Mouse (Mus musculus) kidney, postnatal 14 days (tissue): ENCODE data around the gene Cyb561d1.
A peak's percentile ranks its signal among the peaks of the same experiment; 100 is the strongest.

Experiments
- DNase-seq: peaks from one replicate; pipeline ENCODE4 v3.0.0; 2022; ENCODE audit warnings: mixed read lengths

Cyb561d1 gene

DNA sequence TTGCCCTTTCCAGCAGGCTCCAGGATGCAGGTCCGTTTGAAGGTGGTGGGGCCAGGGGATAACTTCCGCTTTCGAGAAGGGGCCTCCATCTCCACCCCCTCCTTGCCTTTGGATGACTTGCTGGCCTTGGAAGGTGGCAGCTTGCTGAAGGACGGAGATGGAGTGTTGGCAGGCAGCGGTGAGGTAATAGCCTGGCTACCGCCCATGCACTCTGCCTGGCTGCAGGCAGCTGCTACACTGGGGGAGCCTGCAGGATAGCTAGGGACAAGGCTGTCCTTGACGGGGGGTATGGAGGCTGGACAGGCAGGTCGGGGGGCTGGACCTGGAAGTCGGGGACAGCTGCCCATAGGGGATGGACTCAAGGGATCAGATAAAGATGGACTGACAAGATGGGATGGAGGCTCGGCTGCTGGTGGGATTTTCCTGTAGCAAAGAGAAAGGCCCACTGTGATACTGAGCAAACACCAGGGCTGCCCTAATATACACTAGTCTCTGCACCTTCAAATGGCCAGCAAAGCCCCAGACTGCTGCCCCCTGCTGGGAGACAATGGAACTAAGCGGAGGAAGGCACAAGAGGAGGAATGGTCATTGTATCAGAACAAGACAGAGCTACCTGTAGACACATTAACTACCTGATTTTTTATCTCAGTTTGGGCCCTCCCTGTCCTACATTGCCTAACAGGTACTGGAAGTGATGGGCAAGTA, 2.8 kb upstream of the Cyb561d1 start:
- peak; percentile 82 for DNase-seq

DNA sequence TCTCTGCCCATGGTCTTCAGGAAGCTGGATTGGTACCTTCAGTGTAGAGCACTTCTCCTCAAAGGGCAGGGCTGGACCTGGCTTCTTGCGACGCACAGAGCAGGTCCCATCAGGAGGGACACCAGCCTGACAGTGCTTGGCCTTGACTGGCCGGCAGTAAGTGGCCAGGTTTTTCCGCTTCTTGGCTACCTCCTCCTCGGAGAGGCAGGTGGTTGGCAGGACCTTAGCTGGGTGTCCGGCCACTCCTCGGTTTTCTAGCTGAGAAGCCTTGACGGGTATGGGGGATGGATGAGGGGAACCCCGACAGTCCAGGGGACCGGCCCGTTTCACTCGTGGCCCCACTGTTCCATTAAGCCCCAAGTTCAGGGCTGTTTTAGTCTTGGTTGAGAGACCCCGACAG, 2.2 kb upstream of the Cyb561d1 start:
- DNase-seq: no peak

DNA sequence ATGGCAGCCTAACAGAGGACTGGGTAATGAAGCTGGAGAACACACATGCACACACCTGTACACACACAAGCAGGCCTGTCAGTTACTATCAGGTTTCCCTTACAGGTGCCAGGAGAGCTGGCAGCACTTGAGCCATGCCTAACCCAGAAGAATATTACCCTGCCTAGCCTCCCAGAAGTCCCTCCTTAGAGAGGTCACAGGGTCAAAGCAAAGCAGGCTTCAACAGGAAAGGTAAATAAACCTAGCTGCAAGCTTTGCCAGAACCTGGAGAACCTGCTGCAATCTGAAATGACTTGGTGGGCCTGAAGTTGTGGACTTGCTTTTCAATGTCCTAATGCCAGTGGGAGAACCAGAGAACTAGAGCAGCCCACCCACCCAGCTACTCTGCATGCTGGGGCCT, 1.5 kb upstream of the Cyb561d1 start:
- DNase-seq: no peak

DNA sequence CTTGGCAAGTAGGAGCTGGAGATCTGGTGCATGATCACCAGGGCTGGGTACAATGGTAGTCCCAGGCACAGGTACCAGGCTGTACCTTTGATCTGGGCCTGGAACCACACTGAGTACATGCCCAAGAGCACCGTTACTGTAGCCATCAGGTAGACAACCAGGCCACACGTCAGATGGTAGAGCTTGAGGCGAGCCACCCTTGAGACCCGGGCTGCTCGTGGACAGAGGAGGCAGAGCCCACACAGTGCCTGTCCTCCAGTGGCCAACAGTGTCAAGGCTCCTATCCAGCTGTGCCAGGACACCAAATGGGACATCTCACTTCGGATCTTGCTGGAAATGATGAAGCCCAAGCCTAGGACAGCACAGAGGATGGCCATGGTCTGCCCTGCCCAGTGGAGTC, 1.8 kb downstream of the Cyb561d1 start:
- no peak for DNase-seq

DNA sequence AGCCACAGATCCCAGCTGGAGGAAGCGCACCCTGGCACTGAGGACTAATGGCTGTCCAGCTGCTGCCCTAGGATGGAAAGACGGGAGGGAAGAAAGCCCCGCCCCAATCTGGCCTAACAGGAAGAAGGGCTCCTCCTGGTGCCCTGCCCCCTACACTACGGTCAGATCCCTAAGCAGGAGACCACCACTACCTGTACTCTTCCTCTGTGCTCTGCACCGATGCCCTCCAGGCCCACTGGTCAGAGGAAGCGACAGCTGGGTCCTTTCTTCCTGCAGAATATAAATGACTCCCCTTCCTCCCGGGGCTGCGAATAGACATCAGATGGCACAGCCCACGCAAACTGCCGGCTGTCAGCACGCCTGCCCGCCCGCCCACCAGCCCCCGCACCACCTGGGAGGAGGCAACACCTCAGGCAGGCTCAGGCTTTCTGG, 3.9 kb downstream of the Cyb561d1 start:
- peak; percentile 49 for DNase-seq

DNA sequence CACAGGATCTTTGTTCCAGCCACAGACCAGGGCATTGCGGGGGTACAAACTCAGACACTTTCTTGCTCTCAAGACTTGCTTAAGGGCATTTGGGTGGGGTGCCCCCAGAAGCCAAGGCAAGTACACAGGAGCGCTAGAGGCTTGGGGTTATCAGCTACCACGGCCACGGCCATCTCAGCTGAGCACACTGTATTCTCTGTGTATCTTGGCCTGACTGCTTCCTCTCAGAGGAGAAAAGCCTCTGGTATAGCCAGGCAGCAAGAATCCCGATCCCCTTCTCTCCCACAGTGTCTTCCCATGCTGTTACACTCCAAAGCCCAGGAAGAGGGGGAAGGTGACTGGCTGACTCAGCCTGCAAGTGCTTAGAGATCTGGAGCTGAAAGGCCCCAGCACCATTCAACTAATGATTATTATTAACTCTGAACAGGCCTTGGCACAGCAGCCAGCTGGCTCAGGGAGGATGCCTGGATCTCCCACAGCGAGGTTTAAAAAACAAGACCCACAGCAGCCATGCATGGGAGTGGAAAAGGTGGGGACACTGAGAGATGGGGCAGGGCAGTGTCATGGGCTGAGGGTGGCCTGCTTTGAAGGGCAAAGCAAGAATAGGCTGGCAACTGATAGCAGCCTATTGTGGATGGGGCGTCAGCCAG, 4.9 kb downstream of the Cyb561d1 start:
- no peak for DNase-seq

DNA sequence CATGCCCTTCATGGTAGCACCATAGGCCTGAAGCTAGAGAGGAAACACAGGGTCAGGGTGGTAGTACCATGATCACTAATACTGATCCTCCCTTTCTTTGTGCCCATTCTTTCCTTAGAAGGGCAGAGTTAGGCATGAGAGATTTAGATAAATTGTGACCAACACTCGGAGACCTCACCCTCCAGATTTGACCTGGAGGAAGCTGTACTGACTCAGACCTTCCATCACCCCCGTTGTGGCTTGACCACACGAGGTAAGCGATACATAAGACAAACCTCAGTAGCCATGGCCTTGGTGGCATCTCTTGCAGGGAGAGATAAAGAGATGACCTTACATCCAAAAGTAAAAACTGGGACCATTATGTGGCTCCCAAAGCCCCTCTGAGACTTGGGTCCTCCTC, 5.7 kb downstream of the Cyb561d1 start:
- DNase-seq: no peak

DNA sequence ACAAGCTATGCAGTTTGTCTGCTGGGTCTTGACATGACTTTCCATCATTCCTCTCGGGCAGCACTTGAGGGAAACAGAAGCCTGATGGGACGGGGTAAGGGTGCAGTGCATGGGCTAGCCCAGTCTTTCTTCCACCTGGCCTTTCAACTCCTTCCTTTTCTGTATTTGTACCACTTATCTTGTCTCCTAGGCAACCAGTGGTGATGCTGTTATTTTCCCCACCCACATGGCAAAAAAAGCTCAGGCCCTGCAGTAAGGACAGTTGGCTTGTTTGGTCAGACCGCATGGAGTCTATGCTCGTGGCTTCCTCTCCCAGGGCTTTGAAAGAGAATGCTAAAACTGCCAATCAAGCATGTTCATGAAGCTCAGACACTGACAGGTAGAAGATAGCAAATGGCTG, 7.3 kb downstream of the Cyb561d1 start:
- no peak for DNase-seq

DNA sequence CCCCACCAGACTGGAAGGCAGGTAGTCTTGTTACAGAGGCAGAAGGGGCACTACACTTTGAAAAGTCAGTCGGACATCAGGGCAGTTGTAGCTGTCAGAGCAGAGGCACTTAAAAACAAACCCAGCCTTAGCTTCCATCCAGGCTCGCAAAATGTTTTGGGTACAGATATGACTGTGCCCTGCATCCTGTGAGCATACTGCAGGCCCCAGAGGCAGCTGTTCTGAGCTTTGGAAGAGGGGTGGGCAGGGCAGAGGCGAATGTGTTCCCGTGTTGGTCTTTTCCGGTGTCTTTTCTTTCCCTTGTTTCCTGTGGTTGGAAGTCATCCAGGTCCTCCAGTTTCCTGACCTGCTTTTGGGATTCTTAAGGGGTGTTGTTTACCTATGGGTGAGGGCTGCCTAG, 11.1 kb downstream of the Cyb561d1 start:
- DNase-seq: no peak

DNA sequence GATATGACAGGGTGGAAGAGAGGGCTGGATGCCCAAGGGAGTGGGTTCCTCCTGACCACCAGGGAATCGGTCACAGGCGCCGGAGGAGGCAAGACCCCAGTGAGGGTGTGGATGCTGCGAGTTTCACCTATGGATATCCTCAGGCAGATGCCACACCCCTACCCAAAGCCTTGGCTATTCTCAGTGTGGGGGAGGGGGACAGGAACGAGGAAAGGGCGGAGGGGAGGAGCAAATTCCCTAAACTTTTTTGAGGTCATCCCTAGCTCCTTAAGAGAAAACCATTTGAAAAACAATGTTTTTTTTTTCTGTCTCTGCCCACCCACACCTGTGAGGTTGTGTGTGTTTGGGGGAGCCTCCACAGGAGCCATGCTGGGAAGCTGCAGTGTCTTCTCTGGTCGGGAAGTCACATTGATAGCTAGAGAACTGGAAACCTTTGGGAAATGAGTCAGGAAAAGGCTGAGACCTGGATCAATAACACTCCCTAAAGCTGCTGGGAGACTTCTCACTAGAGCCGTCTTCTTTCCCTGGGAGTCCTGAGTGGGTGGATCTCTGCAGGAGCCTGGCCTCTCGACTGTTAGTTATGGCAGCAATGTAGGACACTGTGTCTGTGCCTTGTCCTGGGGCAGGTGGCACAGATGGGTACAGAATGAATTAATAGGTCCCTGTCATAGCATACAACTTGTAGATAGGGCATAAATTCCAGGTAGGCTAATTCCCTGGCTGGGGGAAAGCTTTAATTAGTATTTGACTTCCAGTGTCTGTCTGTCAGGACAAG, 12.1 kb downstream of the Cyb561d1 start:
- DNase-seq: no peak

DNA sequence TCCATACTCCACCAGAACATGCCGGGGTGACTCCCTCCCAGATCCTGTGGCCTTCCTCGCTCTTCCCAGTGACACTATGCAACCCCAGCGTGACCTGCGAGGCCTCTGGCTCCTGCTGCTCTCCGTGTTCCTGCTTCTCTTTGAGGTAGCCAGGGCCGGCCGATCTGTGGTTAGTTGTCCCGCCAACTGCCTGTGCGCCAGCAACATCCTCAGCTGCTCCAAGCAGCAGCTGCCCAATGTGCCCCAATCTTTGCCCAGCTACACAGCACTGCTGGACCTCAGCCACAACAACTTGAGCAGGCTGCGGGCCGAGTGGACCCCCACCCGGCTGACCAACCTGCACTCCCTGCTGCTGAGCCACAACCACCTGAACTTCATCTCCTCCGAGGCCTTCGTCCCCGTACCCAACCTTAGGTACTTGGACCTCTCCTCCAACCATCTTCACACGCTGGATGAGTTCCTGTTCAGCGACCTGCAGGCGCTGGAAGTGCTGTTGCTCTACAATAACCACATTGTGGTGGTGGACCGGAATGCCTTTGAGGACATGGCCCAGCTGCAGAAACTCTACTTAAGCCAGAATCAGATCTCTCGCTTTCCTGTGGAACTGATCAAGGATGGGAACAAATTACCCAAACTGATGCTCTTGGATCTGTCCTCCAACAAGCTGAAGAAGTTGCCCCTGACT, 13.8 kb downstream of the Cyb561d1 start:
- DNase-seq: no peak

DNA sequence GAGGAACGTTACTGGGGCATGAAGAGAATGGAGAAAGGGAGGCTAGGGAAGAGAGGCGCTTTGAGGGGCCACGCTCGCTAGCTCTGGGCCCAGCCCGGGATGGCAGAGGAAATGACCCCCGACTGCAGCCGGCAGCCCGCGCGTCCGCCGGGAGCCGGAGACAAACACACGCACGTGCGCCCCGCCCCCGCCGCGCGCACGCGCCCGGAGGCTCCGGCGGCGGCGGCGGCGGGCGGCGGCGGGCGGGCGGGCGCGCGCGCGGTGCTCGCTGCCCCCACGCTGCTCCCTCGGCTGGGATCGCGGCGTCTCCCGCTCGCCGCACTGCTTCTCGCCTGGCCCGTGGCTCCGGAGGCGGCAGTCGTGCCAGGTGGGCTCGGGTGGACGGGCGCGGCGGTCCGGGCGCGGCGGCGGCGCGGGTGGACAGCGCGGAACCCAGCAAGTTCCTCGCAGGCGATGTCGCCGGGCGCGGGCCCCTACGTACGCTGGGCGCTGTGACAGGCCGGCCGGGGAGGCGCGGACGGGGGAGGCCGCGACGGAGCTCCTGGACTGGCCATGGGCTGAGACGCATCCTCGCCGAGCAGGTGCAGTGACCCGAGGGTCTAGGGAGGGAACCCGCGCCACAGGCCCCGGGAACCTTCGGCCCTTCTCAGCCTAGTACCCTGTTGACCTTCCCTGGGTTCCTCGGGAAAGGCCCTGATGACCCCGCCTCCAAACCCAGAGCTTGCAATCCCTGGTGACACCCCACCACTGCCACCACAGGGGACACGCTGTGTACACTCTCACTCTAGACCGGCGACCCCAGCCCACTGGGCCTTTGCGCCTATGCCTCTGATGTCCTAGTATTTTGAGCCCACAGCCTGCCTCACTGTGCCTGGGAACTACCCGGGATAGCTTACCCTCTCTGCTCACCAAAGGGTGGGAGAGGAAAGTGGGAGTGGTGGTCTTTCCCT, 14.6 kb downstream of the Cyb561d1 start, which contains the start of gene Amigo1:
Amigo1 (plus strand) TSS at position 238 of the 950 bp plus-strand sequence.
- DNase-seq: peak; percentile 79

DNA sequence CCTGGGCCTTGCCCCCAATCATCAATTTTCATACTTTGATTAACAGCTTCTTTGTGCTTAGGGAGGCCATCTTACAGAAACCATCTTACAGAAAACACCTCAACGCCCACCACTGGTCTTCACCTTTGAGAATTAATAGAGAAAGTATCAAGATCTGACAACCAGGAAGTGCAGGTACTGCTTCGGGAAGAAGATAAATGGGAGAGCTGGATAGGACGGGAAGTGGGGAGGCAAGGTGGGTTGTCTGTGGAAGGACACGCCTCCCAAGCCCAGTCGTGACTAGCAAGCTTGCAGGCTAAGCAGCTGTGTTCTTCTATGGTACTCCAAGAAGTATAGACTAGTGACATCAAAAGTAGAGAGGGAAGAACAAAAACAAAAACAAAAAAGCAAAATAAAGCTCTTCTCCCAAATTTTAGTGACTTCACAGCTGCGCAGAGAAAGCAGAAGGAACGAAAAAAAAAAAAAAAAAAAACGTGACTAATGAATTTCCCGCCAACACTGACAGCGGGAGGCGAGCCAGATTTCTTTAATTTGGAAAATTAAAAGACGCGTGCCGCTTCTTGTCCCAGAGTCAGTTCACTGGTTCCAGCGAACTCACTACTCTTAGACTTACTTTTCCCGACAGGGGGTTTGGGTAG, 15.4 kb downstream of the Cyb561d1 start:
- no peak for DNase-seq

DNA sequence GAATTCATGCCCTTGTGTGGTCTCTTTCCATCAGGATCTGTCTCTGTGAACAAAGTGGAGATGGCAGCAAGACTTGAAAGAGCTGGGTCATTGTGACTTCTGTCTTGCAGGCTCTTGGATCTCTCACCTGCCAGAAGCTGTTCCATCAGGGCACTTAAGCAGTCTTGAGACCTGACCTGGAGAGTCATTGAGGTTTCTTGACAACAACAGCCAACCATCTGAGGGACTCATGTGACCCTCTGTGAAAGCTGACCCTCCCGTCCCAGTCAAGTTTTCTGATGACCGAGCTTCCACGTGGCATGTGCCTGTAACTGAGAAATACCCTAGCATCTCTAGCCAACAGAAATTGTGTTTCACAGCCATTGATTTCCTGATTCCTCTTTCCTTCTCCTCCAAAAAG, 16.3 kb downstream of the Cyb561d1 start:
- DNase-seq: no peak

DNA sequence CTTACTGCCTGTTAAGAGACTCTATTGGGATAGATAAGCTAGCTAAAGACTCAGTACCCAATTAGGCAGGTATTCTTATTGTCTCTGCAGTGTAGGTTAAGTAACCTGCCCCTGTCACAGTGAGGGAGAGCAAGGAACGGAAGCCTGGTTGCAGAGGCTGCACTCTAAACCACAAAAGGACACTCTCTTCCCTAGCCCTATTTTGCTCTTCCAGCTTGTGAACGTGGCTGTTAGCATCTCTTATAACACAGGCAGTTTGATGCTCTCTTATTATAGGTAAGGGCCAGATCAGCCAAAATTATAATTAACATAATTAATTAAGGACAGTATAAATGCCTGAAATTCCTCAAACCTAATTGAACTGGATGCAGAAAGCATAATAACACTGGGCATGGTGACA, 20.5 kb downstream of the Cyb561d1 start:
- DNase-seq: no peak

DNA sequence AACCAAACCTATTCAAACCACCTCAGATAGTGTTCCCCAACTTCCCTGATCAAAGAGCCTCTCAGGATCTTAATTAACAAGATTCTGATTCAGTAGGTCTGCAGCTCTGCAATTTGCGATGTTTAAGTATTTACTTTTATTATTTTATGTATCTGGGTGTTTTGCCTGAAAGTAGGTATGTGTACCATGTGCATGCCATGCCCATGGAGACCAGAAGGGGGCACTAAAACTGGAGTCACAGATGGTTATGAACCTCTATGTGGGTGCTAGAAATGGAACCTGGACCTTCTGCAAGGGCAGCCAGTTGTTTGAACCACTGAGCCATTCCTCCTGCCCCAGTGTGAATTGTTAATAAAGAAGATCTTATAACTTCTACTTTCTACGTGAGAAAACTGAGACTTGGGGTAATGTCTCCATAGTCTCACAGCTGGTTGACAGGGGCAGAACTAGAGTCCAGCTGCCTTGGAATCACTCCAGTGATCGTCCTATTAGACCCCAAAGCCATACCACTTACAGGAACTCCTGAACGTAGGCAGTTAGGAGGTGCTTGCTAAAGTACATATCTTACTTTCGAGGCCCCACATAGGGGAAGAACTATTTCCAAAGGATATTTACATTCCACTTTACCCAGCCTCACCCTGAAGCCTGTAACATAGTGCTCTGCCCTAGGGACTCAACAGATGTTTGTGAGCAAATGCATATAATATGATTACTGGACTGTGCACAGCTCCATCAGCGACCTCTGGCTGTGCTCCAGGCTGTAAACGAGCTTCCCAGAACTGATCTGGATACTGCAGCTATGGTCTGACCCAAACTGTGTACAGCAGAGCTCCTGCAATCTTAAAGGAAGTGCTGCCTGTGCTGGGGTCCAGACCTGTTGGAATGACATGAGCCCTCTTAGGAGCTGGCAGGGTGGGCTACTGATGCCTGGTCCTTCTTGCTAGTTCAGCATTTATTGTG, 22.0 kb downstream of the Cyb561d1 start:
- peak; percentile 42 for DNase-seq

DNA sequence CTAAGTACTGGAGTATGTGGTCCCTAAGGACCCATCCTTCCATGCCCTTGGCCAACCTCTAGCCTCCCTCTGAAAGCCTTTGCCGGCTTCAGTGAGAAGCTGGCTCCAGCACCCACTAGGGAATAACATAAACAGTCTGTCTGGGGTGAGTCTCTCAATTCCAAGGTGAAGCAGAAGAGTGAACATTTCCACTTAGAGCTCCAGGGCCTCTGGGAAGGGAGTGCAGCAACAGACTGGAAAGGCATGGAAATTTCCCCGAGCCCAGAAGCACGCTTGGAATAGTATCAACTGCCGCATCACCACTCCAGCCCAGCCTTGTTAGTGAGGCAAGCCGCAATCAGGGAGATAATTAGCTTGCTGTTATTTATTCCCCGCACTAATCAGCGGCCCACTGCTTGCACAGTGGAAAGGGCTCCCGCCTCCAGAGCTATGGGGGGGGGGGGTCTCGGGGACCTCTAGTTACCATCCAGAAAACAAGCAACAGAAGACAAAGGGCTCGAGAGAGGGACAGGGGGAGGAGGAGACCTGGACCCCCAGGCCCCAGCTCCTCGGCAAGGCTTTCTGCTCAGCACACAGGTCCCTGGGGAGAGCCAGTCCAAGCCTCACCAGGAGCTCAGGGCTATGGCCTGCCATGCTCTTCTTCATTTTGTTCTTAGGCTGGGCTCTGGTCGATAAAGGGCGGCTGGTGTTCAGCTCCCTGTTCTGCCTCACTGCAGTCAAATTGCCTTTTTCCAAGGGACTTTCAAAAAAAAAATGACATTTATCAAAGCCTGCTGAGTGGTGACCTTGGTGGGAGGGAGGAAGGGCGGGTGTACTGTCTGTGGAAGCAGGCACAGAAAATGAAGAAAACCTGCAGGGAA, 26.1 kb downstream of the Cyb561d1 start:
- DNase-seq: peak; percentile 67

DNA sequence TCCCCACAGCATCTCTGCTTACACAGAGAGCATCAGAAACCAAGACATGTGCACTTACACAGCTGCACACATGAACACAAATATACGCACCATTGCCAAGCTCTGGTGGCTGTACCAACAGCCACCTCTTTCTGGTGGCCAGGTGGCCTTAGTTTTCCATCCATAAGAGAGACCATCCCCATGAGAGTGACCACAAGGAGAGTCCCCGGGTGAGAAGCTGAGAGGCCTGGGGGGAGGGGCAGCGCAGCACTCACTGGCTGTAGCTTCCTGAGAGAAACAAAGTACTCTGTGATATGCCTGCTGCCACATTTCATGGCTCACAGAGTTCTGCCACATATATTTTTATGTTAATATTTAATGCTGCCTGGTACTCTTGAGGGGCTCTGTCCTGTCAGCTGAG, 31.8 kb downstream of the Cyb561d1 start:
- DNase-seq: no peak

DNA sequence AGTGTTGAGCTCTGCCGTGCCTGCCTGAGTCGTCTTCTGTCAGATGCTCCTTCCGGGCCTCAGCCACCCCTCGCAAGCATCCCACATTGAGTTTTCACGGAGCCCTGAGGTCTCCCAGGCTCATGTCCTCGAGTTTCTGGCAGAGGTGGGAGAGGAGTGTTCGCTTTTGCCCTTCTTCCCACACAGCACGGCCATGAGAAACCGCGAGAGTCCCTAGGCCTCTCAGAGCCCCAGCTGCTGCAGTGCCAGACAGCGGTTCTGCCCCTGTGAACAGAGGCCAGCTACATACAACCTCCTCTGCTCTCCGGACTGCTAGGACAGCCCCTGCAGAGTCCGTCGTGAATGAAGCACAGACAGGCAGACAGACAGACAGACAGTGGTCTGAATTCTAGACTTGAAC, 33.5 kb downstream of the Cyb561d1 start:
- no peak for DNase-seq
